Mouse (Mus musculus) WW6 (cell line): ENCODE measurements around the gene Pold3.

Experiments
- DNase-seq: peaks from one replicate; pipeline ENCODE4 v3.0.0-alpha.2; 2013; ENCODE audit warnings: low read depth, low spot score

Pold3 gene

GRCm38 (mm10) chr7:100121376-100121789 is at the start of gene Pold3:
Gene Pold3 (minus strand): TSS chr7:100121565.
- DNase-seq = peak; percentile 92

- DNase-seq = no peak
Observed at GRCm38 (mm10) chr7:100170756-100171155, 49.4 kb upstream of the Pold3 start.

- DNase-seq = no peak
Observed at GRCm38 (mm10) chr7:100168654-100169053, 47.3 kb upstream of the Pold3 start.

GRCm38 (mm10) chr7:100163506-100163905 is 42.1 kb upstream of the Pold3 start:
- no peak for DNase-seq

- DNase-seq = no peak
Observed at GRCm38 (mm10) chr7:100160006-100160405, 38.6 kb upstream of the Pold3 start.

- peak; percentile 73 for DNase-seq
Observed at GRCm38 (mm10) chr7:100159105-100159841, 37.9 kb upstream of the Pold3 start, which contains the start of gene Lipt2. Gene Lipt2 (plus strand): TSS chr7:100159277.

GRCm38 (mm10) chr7:100157669-100158068 is 36.3 kb upstream of the Pold3 start:
- no peak for DNase-seq

GRCm38 (mm10) chr7:100150626-100151025 is 29.3 kb upstream of the Pold3 start:
- DNase-seq = no peak

GRCm38 (mm10) chr7:100150086-100150485 is 28.7 kb upstream of the Pold3 start:
- DNase-seq = no peak

GRCm38 (mm10) chr7:100148586-100148985 is 27.2 kb upstream of the Pold3 start:
- no peak for DNase-seq

GRCm38 (mm10) chr7:100140591-100140990 is 19.2 kb upstream of the Pold3 start:
- DNase-seq = no peak

- no peak for DNase-seq
Observed at GRCm38 (mm10) chr7:100138075-100138474, 16.7 kb upstream of the Pold3 start.

GRCm38 (mm10) chr7:100137038-100137437 is 15.7 kb upstream of the Pold3 start:
- DNase-seq = no peak

GRCm38 (mm10) chr7:100132379-100132778 is 11.0 kb upstream of the Pold3 start:
- DNase-seq = no peak

GRCm38 (mm10) chr7:100130592-100130991 is 9.2 kb upstream of the Pold3 start:
- DNase-seq = no peak

- no peak for DNase-seq
Observed at GRCm38 (mm10) chr7:100128262-100129041, 7.1 kb upstream of the Pold3 start.

- DNase-seq = no peak
Observed at GRCm38 (mm10) chr7:100126514-100126913, 5.1 kb upstream of the Pold3 start.

GRCm38 (mm10) chr7:100125166-100125565 is 3.8 kb upstream of the Pold3 start:
- DNase-seq = no peak

- DNase-seq = peak; percentile 45
Observed at GRCm38 (mm10) chr7:100124211-100124610, 2.8 kb upstream of the Pold3 start.

GRCm38 (mm10) chr7:100123486-100123885 is 2.1 kb upstream of the Pold3 start:
- DNase-seq = peak; percentile 24

- peak; percentile 14 for DNase-seq
Observed at GRCm38 (mm10) chr7:100120791-100121261, 539 bp downstream of the Pold3 start.

GRCm38 (mm10) chr7:100114279-100114678 is 7.1 kb downstream of the Pold3 start:
- DNase-seq = no peak

- DNase-seq = no peak
Observed at GRCm38 (mm10) chr7:100113821-100114220, 7.5 kb downstream of the Pold3 start.
